ENCODE assay signal across 7 mouse cellular contexts in the genomic region with DNA sequence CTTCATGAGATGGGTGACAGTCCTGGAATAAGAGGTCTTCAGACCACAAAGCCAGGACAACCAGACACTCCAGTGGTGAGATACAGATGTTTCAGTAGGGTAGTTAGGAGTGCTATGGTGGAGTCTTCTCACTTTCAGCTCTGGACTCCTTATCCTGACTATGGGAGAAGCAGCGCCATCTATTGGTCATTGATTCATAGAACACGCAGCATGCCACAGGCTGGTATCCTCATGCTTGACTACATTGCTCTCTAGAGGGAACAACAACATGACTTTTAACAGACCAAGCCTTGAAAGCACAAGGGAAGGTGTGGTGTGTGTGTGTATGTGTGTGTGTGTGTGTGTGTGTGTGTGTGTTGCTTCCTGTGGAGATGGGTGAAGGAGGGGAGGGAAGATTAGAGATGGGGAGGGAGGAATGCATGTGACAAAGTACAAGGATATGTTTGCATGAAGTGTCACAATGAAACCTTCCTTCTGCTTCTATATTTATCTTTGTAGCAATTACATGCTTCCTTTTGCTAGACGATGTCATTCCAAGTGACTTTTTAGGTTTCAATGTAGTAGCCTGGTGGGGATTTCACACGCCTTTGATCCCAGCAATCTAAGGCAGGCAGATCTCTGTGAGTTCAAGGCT. TPM values are rescaled to one million over a fixed set of nuclear protein-coding genes. Genes with fewer than 3 reads are reported as not detected.
DNase-seq lines count a peak whose midpoint lies in the region; ATAC-seq lines count a peak whose summit lies in the region.

No protein-coding gene starts in this region.

- DNase-seq in CD4-positive helper T cell, adult 2 months (ENCODE audit: low read depth, low spot score), result peak; percentile 23
- peak; percentile 51 for DNase-seq in MEL-GATA-1-ER (ENCODE audit: extremely low read depth, low read depth)
- peak; percentile 65 for DNase-seq in cerebellum, adult 9-11 months
- DNase-seq in kidney, postnatal 14 days, result peak; percentile 69
- peak; percentile 29 to 57 for DNase-seq in lung, adult 18-20 months
- peak; percentile 65 to 66 for DNase-seq in right cerebral cortex, adult 2 months (ENCODE audit: low spot score in 2 of 2)

- H3K4me3 ChIP-seq in heart, embryonic 13.5 days, result no peak overlapping the region

- H3K4me1 ChIP-seq in heart, embryonic 13.5 days, result peaks cover 25% of the 10 kb centered on the region

- no peaks in the 10 kb centered on the region for H3K36me3 ChIP-seq in heart, embryonic 13.5 days

- H3K27me3 ChIP-seq in heart, embryonic 13.5 days (replicated peaks), result no peaks in the 10 kb centered on the region

- no peak overlapping the region for H3K9ac ChIP-seq in heart, embryonic 13.5 days

- H3K27ac ChIP-seq in heart, embryonic 13.5 days (replicated peaks), result 0 out of 2 replicates have a peak overlapping the region, but pooled peaks have one; percentile 12

- H3K9me3 ChIP-seq in heart, embryonic 13.5 days, result no peaks in the 10 kb centered on the region

- H3K4me2 ChIP-seq in heart, embryonic 13.5 days, result no peak overlapping the region

- WGBS in heart, embryonic 13.5 days, result 34% methylated on average over 4 of the region's 4 CpGs

- ATAC-seq in heart, embryonic 13.5 days (ENCODE audit: extremely low read depth, insufficient number of reproducible peaks, low FRiP score, low TSS enrichment), result no peak; the same call in 1 of the 2 replicates

RNA-seq across cellular contexts. Expression of a gene that starts 49.0 kb away (rescaled TPM):
- polyA plus RNA-seq in heart, embryonic 13.5 days (2015; fragmentation: Nextera tagmentation; extraction: Ambion mirVana), result 8.9 and 9.5 TPM in 2 replicates
